Mouse (Mus musculus) ES-Bruce4 (cell line): ENCODE measurements around the gene Hinfp.

Experiments used
- CTCF ChIP-seq: IDR thresholded peaks from one replicate; pipeline ENCODE4 v1.8.1; 2011; ENCODE audit warnings: low read depth, low read length
- EP300 ChIP-seq: IDR thresholded peaks from 2 replicates; pipeline ENCODE4 v1.6.1; 2011; ENCODE audit warnings: low read depth, low read length; ENCODE audit not compliant: insufficient read depth

GRCm38 (mm10) chr9:44313476-44314256, 8.2 kb upstream of the Hinfp start:
- TF ChIP-seq CTCF: no peak
- TF ChIP-seq EP300: no peak
